Comparison of ENCODE assay signal across 8 mouse cellular contexts in genomic region chr8:69996589-69997285, GRCm38 (mm10). TPM values are rescaled to one million over a fixed set of nuclear protein-coding genes. Genes with fewer than 3 reads are reported as not detected.
DNase-seq lines count a peak whose midpoint lies in the region; ATAC-seq lines count a peak whose summit lies in the region.

No protein-coding gene starts in this region.

- peak overlapping the region; percentile 74 for H3K4me2 ChIP-seq in lung, embryonic 15.5 days
- H3K4me2 ChIP-seq in embryonic facial prominence, embryonic 13.5 days = peak overlapping the region; percentile 84
- H3K4me2 ChIP-seq in intestine, embryonic 16.5 days (ENCODE audit: low read depth, low read length) = peak overlapping the region; percentile 81
- H3K4me2 ChIP-seq in neural tube, embryonic 13.5 days = peak overlapping the region; percentile 86

- H3K9ac ChIP-seq in lung, embryonic 15.5 days = peak overlapping the region; percentile 63
- H3K9ac ChIP-seq in embryonic facial prominence, embryonic 13.5 days = peak overlapping the region; percentile 86
- H3K9ac ChIP-seq in intestine, embryonic 16.5 days (ENCODE audit: low read depth, low read length) = peak overlapping the region; percentile 89
- H3K9ac ChIP-seq in neural tube, embryonic 13.5 days = peak overlapping the region; percentile 80

- peak overlapping the region; percentile 99 for H3K4me3 ChIP-seq in lung, embryonic 15.5 days
- peak overlapping the region; percentile 97 for H3K4me3 ChIP-seq in embryonic facial prominence, embryonic 13.5 days
- peak overlapping the region; percentile 65 for H3K4me3 ChIP-seq in intestine, embryonic 16.5 days (ENCODE audit: low read length)
- peak overlapping the region; percentile 70 for H3K4me3 ChIP-seq in neural tube, embryonic 13.5 days

- no peak for DNase-seq in lung, postnatal 10 days
- no peak for DNase-seq in frontal cortex, postnatal 36 days (ENCODE audit: low spot score in 2 of 2)
- no peak for DNase-seq in right cerebral cortex, postnatal 4 days

- no peaks in the 10 kb centered on the region for H3K9me3 ChIP-seq in lung, embryonic 15.5 days
- H3K9me3 ChIP-seq in embryonic facial prominence, embryonic 13.5 days = no peaks in the 10 kb centered on the region
- no peaks in the 10 kb centered on the region for H3K9me3 ChIP-seq in intestine, embryonic 16.5 days (ENCODE audit: control insufficient read depth, low read length)
- no peaks in the 10 kb centered on the region for H3K9me3 ChIP-seq in neural tube, embryonic 13.5 days

- 2% methylated on average over 35 of the region's 35 CpGs for WGBS in lung, embryonic 15.5 days
- 2% methylated on average over 35 of the region's 35 CpGs for WGBS in embryonic facial prominence, embryonic 13.5 days
- 2% methylated on average over 35 of the region's 35 CpGs for WGBS in intestine, embryonic 16.5 days
- WGBS in neural tube, embryonic 13.5 days = 3% methylated on average over 35 of the region's 35 CpGs

- peaks cover 22% of the 10 kb centered on the region; the same call in 1 of the 2 replicates for H3K4me1 ChIP-seq in lung, embryonic 15.5 days
- peaks cover 15% of the 10 kb centered on the region for H3K4me1 ChIP-seq in embryonic facial prominence, embryonic 13.5 days
- peaks cover 8% of the 10 kb centered on the region for H3K4me1 ChIP-seq in intestine, embryonic 16.5 days (ENCODE audit: control insufficient read depth, insufficient read depth, low read length)
- H3K4me1 ChIP-seq in neural tube, embryonic 13.5 days (replicated peaks) = peaks cover 36% of the 10 kb centered on the region

- no peak for ATAC-seq in lung, embryonic 15.5 days (ENCODE audit: borderline replicate concordance, extremely low read depth, low FRiP score, low TSS enrichment)
- ATAC-seq in embryonic facial prominence, embryonic 13.5 days (ENCODE audit: insufficient number of reproducible peaks, insufficient read depth, low FRiP score, low TSS enrichment, low read depth) = no peak
- ATAC-seq in intestine, embryonic 16.5 days = no peak
- no peak for ATAC-seq in neural tube, embryonic 13.5 days (ENCODE audit: low read depth)
- ATAC-seq in cerebellum, adult (ENCODE audit: insufficient number of reproducible peaks, low FRiP score, low TSS enrichment) = no peak

- no peaks in the 10 kb centered on the region for H3K36me3 ChIP-seq in lung, embryonic 15.5 days
- H3K36me3 ChIP-seq in embryonic facial prominence, embryonic 13.5 days = 0 out of 2 replicates have a peak, but pooled peaks cover 5% of the 10 kb centered on the region
- H3K36me3 ChIP-seq in intestine, embryonic 16.5 days (ENCODE audit: control insufficient read depth, insufficient read depth, low read length) = no peaks in the 10 kb centered on the region
- H3K36me3 ChIP-seq in neural tube, embryonic 13.5 days = no peaks in the 10 kb centered on the region

- no peaks in the 10 kb centered on the region for H3K27me3 ChIP-seq in lung, embryonic 15.5 days
- no peaks in the 10 kb centered on the region for H3K27me3 ChIP-seq in embryonic facial prominence, embryonic 13.5 days
- no peaks in the 10 kb centered on the region for H3K27me3 ChIP-seq in intestine, embryonic 16.5 days (replicated peaks; ENCODE audit: control insufficient read depth, insufficient read depth, low read length)
- H3K27me3 ChIP-seq in neural tube, embryonic 13.5 days = no peaks in the 10 kb centered on the region

- H3K27ac ChIP-seq in lung, embryonic 15.5 days = peak overlapping the region; percentile 89
- peak overlapping the region; percentile 90 for H3K27ac ChIP-seq in embryonic facial prominence, embryonic 13.5 days
- peak overlapping the region; percentile 93 for H3K27ac ChIP-seq in intestine, embryonic 16.5 days (ENCODE audit: low read length)
- H3K27ac ChIP-seq in neural tube, embryonic 13.5 days (replicated peaks) = peak overlapping the region; percentile 80

RNA-seq across cellular contexts. Expression of gene Gatad2a, which starts 0.6 kb away (rescaled TPM):
- polyA plus RNA-seq in lung, embryonic 15.5 days (2015; fragmentation: Nextera tagmentation; extraction: Ambion mirVana) = 60.3 and 64.3 TPM in 2 replicates
- 35.5 and 35.6 TPM in 2 replicates for polyA plus RNA-seq in embryonic facial prominence, embryonic 13.5 days (2015; fragmentation: Nextera tagmentation; extraction: Ambion mirVana)
- polyA plus RNA-seq in intestine, embryonic 16.5 days (2015; fragmentation: Nextera tagmentation; extraction: Ambion mirVana) = 36.0 and 38.9 TPM in 2 replicates
- 30.6 and 31.8 TPM in 2 replicates for polyA plus RNA-seq in neural tube, embryonic 13.5 days (2015; fragmentation: Nextera tagmentation; extraction: Ambion mirVana)

RNA-seq across cellular contexts. Expression of gene Mau2, which starts 45.8 kb away (rescaled TPM):
- 46.4 and 50.5 TPM in 2 replicates for polyA plus RNA-seq in lung, embryonic 15.5 days (2015; fragmentation: Nextera tagmentation; extraction: Ambion mirVana)
- 60.3 and 63.7 TPM in 2 replicates for polyA plus RNA-seq in embryonic facial prominence, embryonic 13.5 days (2015; fragmentation: Nextera tagmentation; extraction: Ambion mirVana)
- 44.4 and 45.5 TPM in 2 replicates for polyA plus RNA-seq in intestine, embryonic 16.5 days (2015; fragmentation: Nextera tagmentation; extraction: Ambion mirVana)
- 68.1 and 68.7 TPM in 2 replicates for polyA plus RNA-seq in neural tube, embryonic 13.5 days (2015; fragmentation: Nextera tagmentation; extraction: Ambion mirVana)

RNA-seq across cellular contexts. Expression of gene Sugp1, which starts 45.9 kb away (rescaled TPM):
- 41.5 and 44.8 TPM in 2 replicates for polyA plus RNA-seq in lung, embryonic 15.5 days (2015; fragmentation: Nextera tagmentation; extraction: Ambion mirVana)
- 51.1 and 56.5 TPM in 2 replicates for polyA plus RNA-seq in embryonic facial prominence, embryonic 13.5 days (2015; fragmentation: Nextera tagmentation; extraction: Ambion mirVana)
- 33.0 and 37.0 TPM in 2 replicates for polyA plus RNA-seq in intestine, embryonic 16.5 days (2015; fragmentation: Nextera tagmentation; extraction: Ambion mirVana)
- 57.7 and 59.2 TPM in 2 replicates for polyA plus RNA-seq in neural tube, embryonic 13.5 days (2015; fragmentation: Nextera tagmentation; extraction: Ambion mirVana)
